Mouse (Mus musculus): Measurements from ENCODE around the gene Arhgef16. TPM values are rescaled to one million over a fixed set of nuclear protein-coding genes. Genes with fewer than 3 reads are reported as not detected.

Arhgef16 gene
- polyA plus RNA-seq, 1 experiment, result 1.1 TPM

DNA sequence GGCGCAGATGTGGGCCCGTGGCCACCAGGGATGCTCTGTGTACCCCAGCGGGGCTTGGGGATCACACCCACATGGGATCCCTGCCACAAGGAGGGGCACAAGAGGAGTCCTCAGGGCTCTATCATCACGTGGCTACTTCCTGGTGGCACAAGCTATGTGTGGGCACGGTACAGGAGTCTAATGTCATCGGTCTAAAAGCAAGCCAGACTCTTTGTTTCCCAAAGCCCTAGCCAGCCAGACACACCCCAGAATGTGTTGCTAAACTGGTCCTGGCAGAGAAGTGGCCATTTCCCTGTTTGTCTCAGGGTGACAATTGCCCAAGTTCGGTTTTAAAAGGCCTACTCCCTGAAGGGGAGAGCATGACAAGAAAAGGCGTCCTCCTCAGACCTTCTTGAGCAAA lies 31.8 kb upstream of the Arhgef16 start:
- no peaks in the 10 kb centered on the region for H3K4me1 ChIP-seq (ENCODE audit: control insufficient read depth, insufficient read depth, insufficient read length)
- no peak for DNase-seq (ENCODE audit: low read depth in 1 of 2, low spot score in 2 of 2)
- H3K27me3 ChIP-seq (ENCODE audit: control insufficient read depth, insufficient read depth, low read length), result no peaks in the 10 kb centered on the region
- H3K4me3 ChIP-seq (ENCODE audit: extremely low read depth, insufficient read depth, insufficient read length), result no peak overlapping the region
- H3K36me3 ChIP-seq (ENCODE audit: control insufficient read depth, insufficient read depth, low read length), result no peaks in the 10 kb centered on the region
- H3K27ac ChIP-seq (ENCODE audit: insufficient read depth, low read length), result no peak overlapping the region
- WGBS, result 76% methylated on average over 8 of the region's 8 CpGs
- TF ChIP-seq CTCF (IDR thresholded peaks at IDR 0.05; ENCODE audit: extremely low read depth, insufficient read depth, insufficient read length, insufficient replicate concordance) (no peak), POLR2A (IDR thresholded peaks at IDR 0.05; ENCODE audit: low read depth, low read length) (no peak)

- TF ChIP-seq POLR2A (IDR thresholded peaks at IDR 0.05; ENCODE audit: low read depth, low read length) (no peak), CTCF (IDR thresholded peaks at IDR 0.05; ENCODE audit: extremely low read depth, insufficient read depth, insufficient read length, insufficient replicate concordance) (no peak)
- Histone ChIP-seq H3K4me3 (ENCODE audit: extremely low read depth, insufficient read depth, insufficient read length) (no peak overlapping the region), H3K36me3 (ENCODE audit: control insufficient read depth, insufficient read depth, low read length) (no peaks in the 10 kb centered on the region), H3K27me3 (ENCODE audit: control insufficient read depth, insufficient read depth, low read length) (no peaks in the 10 kb centered on the region), H3K4me1 (ENCODE audit: control insufficient read depth, insufficient read depth, insufficient read length) (no peaks in the 10 kb centered on the region), H3K27ac (ENCODE audit: insufficient read depth, low read length) (no peak overlapping the region)
- no peak for DNase-seq (ENCODE audit: low read depth in 1 of 2, low spot score in 2 of 2)
- 89% methylated on average over 12 of the region's 12 CpGs for WGBS
Observed at GRCm38 (mm10) chr4:154331271-154331670, 29.8 kb upstream of the Arhgef16 start.

- H3K36me3 ChIP-seq (ENCODE audit: control insufficient read depth, insufficient read depth, low read length), result no peaks in the 10 kb centered on the region
- H3K27ac ChIP-seq (ENCODE audit: insufficient read depth, low read length), result no peak overlapping the region
- H3K4me3 ChIP-seq (ENCODE audit: extremely low read depth, insufficient read depth, insufficient read length), result no peak overlapping the region
- H3K27me3 ChIP-seq (ENCODE audit: control insufficient read depth, insufficient read depth, low read length), result no peaks in the 10 kb centered on the region
- no peak for DNase-seq (ENCODE audit: low read depth in 1 of 2, low spot score in 2 of 2)
- TF ChIP-seq CTCF (IDR thresholded peaks at IDR 0.05; ENCODE audit: extremely low read depth, insufficient read depth, insufficient read length, insufficient replicate concordance) (no peak), POLR2A (IDR thresholded peaks at IDR 0.05; ENCODE audit: low read depth, low read length) (no peak)
- H3K4me1 ChIP-seq (ENCODE audit: control insufficient read depth, insufficient read depth, insufficient read length), result no peaks in the 10 kb centered on the region
- 94% methylated on average over 7 of the region's 7 CpGs for WGBS
Observed at GRCm38 (mm10) chr4:154330001-154330400, 28.5 kb upstream of the Arhgef16 start.

DNA sequence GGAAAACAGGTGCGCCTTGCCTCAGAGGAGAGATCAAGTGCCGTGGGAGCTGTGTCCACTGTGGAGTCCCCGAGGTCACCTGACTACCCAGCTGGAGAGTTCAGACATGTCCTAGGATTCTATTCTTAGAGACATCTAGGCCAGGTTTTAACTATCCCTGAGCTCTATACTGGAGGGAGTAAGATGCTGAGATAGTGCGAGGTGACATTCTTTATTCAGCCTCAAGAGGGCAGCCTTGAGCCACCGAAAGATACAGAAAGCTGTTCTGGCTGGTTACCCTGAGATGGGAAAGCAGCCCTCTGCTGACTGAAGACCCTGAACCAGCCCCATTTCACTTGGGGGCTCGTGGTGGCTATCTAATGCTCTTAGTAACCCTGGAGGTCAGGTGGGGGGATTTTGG lies 27.4 kb upstream of the Arhgef16 start:
- H3K36me3 ChIP-seq (ENCODE audit: control insufficient read depth, insufficient read depth, low read length), result no peaks in the 10 kb centered on the region
- H3K27me3 ChIP-seq (ENCODE audit: control insufficient read depth, insufficient read depth, low read length), result no peaks in the 10 kb centered on the region
- 33% methylated on average over 6 of the region's 6 CpGs for WGBS
- H3K4me1 ChIP-seq (ENCODE audit: control insufficient read depth, insufficient read depth, insufficient read length), result no peaks in the 10 kb centered on the region
- DNase-seq (ENCODE audit: low read depth in 1 of 2, low spot score in 2 of 2), result peak in 1 of 2 experiments; percentile 16
- no peak overlapping the region for H3K4me3 ChIP-seq (ENCODE audit: extremely low read depth, insufficient read depth, insufficient read length)
- TF ChIP-seq CTCF (IDR thresholded peaks at IDR 0.05; ENCODE audit: extremely low read depth, insufficient read depth, insufficient read length, insufficient replicate concordance) (peak; percentile 43; the same call in 1 of the 2 replicates), POLR2A (IDR thresholded peaks at IDR 0.05; ENCODE audit: low read depth, low read length) (no peak)
- no peak overlapping the region for H3K27ac ChIP-seq (ENCODE audit: insufficient read depth, low read length)

- no peaks in the 10 kb centered on the region for H3K4me1 ChIP-seq (ENCODE audit: control insufficient read depth, insufficient read depth, insufficient read length)
- H3K27me3 ChIP-seq (ENCODE audit: control insufficient read depth, insufficient read depth, low read length), result no peaks in the 10 kb centered on the region
- no peaks in the 10 kb centered on the region for H3K36me3 ChIP-seq (ENCODE audit: control insufficient read depth, insufficient read depth, low read length)
- H3K4me3 ChIP-seq (ENCODE audit: extremely low read depth, insufficient read depth, insufficient read length), result no peak overlapping the region
- DNase-seq (ENCODE audit: low read depth in 1 of 2, low spot score in 2 of 2), result no peak
- no peak overlapping the region for H3K27ac ChIP-seq (ENCODE audit: insufficient read depth, low read length)
- TF ChIP-seq POLR2A (IDR thresholded peaks at IDR 0.05; ENCODE audit: low read depth, low read length) (no peak), CTCF (IDR thresholded peaks at IDR 0.05; ENCODE audit: extremely low read depth, insufficient read depth, insufficient read length, insufficient replicate concordance) (no peak)
- 80% methylated on average over 20 of the region's 20 CpGs for WGBS
Observed at GRCm38 (mm10) chr4:154328431-154328830, 27.0 kb upstream of the Arhgef16 start.

DNA sequence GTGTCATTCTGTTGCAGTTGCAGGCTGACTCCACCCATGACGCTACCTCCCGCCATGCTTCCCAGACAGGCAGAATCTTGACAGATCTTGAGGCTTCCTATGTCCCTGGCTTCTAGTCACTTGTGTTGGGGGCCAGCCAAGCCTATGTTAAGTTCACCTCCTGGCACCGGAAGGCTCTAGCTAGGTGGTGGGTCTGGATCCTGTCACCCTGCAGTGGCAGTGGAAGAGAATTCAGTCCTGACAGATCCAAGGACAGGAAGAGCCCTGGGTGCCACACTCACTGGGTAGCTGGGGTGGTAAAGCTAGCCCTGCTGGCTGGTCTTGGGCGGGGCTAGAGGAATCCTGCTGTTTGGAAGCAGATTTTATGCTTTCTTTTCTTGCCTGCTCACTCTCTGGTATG lies 23.9 kb upstream of the Arhgef16 start:
- DNase-seq (ENCODE audit: low read depth in 1 of 2, low spot score in 2 of 2), result no peak
- no peaks in the 10 kb centered on the region for H3K27me3 ChIP-seq (ENCODE audit: control insufficient read depth, insufficient read depth, low read length)
- WGBS, result 78% methylated on average over 4 of the region's 4 CpGs
- H3K4me1 ChIP-seq (ENCODE audit: control insufficient read depth, insufficient read depth, insufficient read length), result no peaks in the 10 kb centered on the region
- H3K27ac ChIP-seq (ENCODE audit: insufficient read depth, low read length), result no peak overlapping the region
- no peaks in the 10 kb centered on the region for H3K36me3 ChIP-seq (ENCODE audit: control insufficient read depth, insufficient read depth, low read length)
- TF ChIP-seq CTCF (IDR thresholded peaks at IDR 0.05; ENCODE audit: extremely low read depth, insufficient read depth, insufficient read length, insufficient replicate concordance) (no peak), POLR2A (IDR thresholded peaks at IDR 0.05; ENCODE audit: low read depth, low read length) (no peak)
- H3K4me3 ChIP-seq (ENCODE audit: extremely low read depth, insufficient read depth, insufficient read length), result no peak overlapping the region

GRCm38 (mm10) chr4:154313622-154313967 lies 12.1 kb upstream of the Arhgef16 start:
- no peaks in the 10 kb centered on the region for H3K27me3 ChIP-seq (ENCODE audit: control insufficient read depth, insufficient read depth, low read length)
- no peak overlapping the region for H3K4me3 ChIP-seq (ENCODE audit: extremely low read depth, insufficient read depth, insufficient read length)
- 75% methylated on average over 11 of the region's 11 CpGs for WGBS
- DNase-seq (ENCODE audit: low read depth in 1 of 2, low spot score in 2 of 2), result no peak
- H3K27ac ChIP-seq (ENCODE audit: insufficient read depth, low read length), result no peak overlapping the region
- TF ChIP-seq CTCF (IDR thresholded peaks at IDR 0.05; ENCODE audit: extremely low read depth, insufficient read depth, insufficient read length, insufficient replicate concordance) (no peak), POLR2A (IDR thresholded peaks at IDR 0.05; ENCODE audit: low read depth, low read length) (no peak)
- H3K36me3 ChIP-seq (ENCODE audit: control insufficient read depth, insufficient read depth, low read length), result no peaks in the 10 kb centered on the region
- H3K4me1 ChIP-seq (ENCODE audit: control insufficient read depth, insufficient read depth, insufficient read length), result no peaks in the 10 kb centered on the region

Measured in spleen, adult 2 months (tissue).